Mouse (Mus musculus) WW6 (cell line): ENCODE measurements around the gene Epb41.

Experiments
- DNase-seq: peaks from one replicate; pipeline ENCODE4 v3.0.0-alpha.2; 2013; ENCODE audit warnings: low read depth, low spot score

Epb41 gene

GRCm38 (mm10) chr4:131898503-131899179 is 176.5 kb downstream of the Epb41 start:
- no peak for DNase-seq

DNA sequence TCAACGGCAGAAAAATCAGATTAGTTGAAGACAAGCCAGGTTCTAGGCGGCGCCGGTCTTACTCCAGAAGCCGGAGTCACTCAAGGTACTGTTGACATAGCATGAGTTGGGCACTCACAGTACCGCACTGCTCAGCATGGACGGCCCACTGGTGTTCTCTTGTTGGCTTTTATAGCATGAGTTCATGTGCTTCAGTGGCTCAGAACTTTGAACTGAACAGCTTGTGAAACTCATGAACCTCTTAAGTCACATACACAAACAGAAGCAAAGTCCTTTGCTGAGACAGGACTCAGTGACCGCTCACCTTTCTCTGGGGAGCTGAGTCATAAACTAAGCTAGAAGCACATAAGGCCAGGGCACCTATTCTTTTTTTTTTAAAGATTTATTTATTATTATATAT is 177.3 kb downstream of the Epb41 start:
- no peak for DNase-seq

DNA sequence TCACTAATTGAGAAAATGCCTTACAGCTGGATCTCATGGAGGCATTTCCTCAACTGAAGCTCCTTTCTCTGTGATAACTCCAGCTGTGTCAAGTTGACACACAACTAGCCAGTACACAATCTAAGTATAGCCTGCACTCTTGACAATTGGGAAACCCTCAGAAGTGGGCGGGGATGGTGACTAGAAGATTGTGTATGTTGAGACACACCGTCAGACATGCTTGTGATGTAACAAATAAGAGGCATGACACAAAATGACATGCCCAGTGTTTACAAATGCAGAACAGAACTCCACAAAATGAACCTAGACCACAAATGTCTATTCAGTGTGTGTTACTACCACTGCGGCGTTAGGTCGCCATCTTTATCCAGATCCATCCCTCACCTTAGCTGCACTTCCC is 178.0 kb downstream of the Epb41 start:
- DNase-seq = no peak

DNA sequence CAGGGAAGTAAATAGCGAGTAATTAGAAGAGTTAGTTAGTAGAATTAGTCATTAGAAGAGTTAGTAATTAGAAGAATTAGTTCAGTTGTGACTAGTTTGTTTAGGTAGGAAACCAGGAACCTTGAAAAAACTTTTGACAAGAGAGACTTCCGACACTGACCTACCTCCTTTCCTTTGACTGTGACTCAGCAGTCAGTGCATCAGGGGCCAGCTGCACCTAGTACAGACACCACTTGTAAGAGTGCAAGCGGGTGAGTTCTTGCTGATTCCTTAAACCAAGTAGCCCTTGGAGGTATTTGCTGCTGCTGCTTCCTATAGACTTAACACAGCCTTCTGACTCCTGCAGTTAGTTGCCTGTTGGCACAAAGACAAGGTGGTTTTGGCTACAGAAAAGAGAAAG is 184.4 kb downstream of the Epb41 start:
- no peak for DNase-seq

GRCm38 (mm10) chr4:131888564-131888963 is 186.6 kb downstream of the Epb41 start:
- DNase-seq = no peak

DNA sequence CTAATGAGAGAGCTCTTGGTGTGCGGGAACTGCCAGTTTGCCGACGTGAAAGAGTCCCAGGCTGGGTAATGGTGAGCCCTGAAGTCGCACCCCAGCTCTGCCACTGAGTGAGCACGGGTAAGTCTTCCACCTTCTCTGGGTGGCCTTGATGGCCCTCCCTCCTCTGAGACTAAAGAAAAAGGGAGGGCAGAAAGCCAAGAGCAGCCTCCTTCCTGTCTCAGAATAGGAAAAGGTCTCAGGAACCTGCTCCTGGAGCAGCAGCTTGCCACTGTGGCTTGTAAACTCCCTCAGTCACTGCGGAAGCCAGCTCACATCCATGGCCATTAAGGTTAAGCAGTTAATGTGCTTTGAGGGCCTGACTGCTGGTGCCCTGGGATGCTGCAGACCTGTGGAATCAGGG is 189.7 kb downstream of the Epb41 start:
- DNase-seq = no peak

DNA sequence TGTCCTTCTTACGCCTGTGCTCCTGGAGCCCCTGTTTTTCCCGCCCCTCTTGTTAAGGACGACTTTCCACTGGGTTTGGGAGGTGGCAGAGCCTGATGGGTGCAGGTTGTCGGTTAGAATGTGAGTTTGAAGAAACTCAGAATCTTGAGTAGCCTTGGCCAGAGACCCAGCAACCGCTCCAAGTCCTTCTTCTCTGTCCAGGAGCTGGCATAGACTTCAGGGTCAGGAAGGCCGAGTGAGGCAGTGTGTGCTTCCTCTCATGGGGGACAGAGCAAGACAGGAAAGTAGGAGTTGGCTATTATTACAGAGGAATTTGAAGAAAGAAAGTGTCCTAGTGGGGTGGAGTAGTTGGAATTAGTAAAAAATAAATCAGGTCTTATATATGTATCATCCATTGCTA is 191.6 kb downstream of the Epb41 start:
- no peak for DNase-seq

- DNase-seq = no peak
These were observed 193.8 kb downstream of the Epb41 start for GRCm38 (mm10) chr4:131881306-131881705.

GRCm38 (mm10) chr4:131879692-131880091 is 195.4 kb downstream of the Epb41 start:
- DNase-seq = no peak

- no peak for DNase-seq
These were observed 198.3 kb downstream of the Epb41 start for GRCm38 (mm10) chr4:131876836-131877235.

- DNase-seq = no peak
These were observed 199.9 kb downstream of the Epb41 start for GRCm38 (mm10) chr4:131875242-131875641.

- DNase-seq = no peak
These were observed 200.6 kb downstream of the Epb41 start for GRCm38 (mm10) chr4:131874567-131874966.

DNA sequence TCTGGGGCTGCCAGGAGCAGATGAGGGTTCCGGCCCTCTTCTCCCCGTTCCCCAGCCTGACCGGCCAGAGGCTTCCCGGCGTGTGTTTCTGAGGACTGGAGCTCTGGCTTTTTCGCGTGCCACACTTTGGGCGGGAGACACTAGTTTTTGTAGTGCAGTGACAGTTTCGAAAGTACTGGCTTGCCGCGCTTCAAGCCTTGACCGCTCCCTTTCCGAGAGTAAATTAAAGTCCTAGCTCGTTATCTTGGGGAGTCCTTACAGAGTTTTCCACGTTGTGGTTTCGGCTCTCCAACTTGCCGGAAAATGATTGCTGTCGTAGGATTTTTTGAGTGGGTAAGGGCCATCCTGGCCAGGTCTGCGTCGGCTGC is 201.0 kb downstream of the Epb41 start:
- no peak for DNase-seq
